Mouse (Mus musculus) embryonic facial prominence, embryonic 10.5 days (tissue): ENCODE data around the gene Prkar1a. TPM values are rescaled to one million over a fixed set of nuclear protein-coding genes. Genes with fewer than 3 reads are reported as not detected.
A peak's percentile ranks its signal among the peaks of the same experiment; 100 is the strongest.
"Not testable (repeated sequence)": the region's sequence is repeated elsewhere in the genome, so short reads cannot be mapped to it uniquely, and the experiment has no call there.

ENCODE experiments used
- DNase-seq: peaks from one replicate; pipeline ENCODE4 v3.0.0-alpha.2; 2017; ENCODE audit warnings: low spot score
- H3K27ac ChIP-seq: fragments of 300-500 bp; sonication (generic); replicated peaks from 2 replicates; pipeline ENCODE4 v1.5.1; 2016; ENCODE audit warnings: mild to moderate bottlenecking
- H3K27me3 ChIP-seq: fragments of 300-500 bp; sonication (generic); replicated peaks from 2 replicates; pipeline ENCODE4 v1.6.1; 2016; ENCODE audit warnings: low read depth, mild to moderate bottlenecking; ENCODE audit not compliant: poor library complexity, severe bottlenecking
- H3K36me3 ChIP-seq: fragments of 300-500 bp; sonication (generic); replicated peaks from 2 replicates; pipeline ENCODE4 v1.6.1; 2016; ENCODE audit warnings: mild to moderate bottlenecking, moderate library complexity
- H3K4me1 ChIP-seq: fragments of 300-500 bp; sonication (generic); 2 replicates; pipeline ENCODE4 v1.6.1; 2016
- H3K4me3 ChIP-seq: fragments of 300-500 bp; sonication (generic); 2 replicates; pipeline ENCODE4 v1.5.1; 2016; ENCODE audit warnings: mild to moderate bottlenecking, moderate library complexity
- H3K9me3 ChIP-seq: fragments of 300-500 bp; sonication (generic); 2 replicates; pipeline ENCODE4 v1.6.1; 2016; ENCODE audit warnings: mild to moderate bottlenecking
- WGBS: fragments of 180-500 bp; shearing (Covaris S2); methylation state at CpG from one replicate; pipeline ENCODE4 v1.1.7; 2016; 5-methylcytosine and 5-hydroxymethylcytosine counted together
- polyA plus RNA-seq: library from polyadenylated mRNA; unstranded; fragments of >200 nt; fragmentation: Nextera tagmentation; extraction: Ambion mirVana; gene quantifications from 2 replicates; pipeline ENCODE4 v1.2.1, GENCODE M21; 2016

The Prkar1a gene
- polyA plus RNA-seq, 1 experiment from 2014 or later = 349 TPM

- Histone ChIP-seq H3K27me3 (no peaks in the 10 kb centered on the region), H3K36me3 (peaks cover 29% of the 10 kb centered on the region), H3K27ac (peak overlapping the region; percentile 99), H3K4me1 (peaks cover 43% of the 10 kb centered on the region), H3K9me3 (no peaks in the 10 kb centered on the region), H3K4me3 (peak overlapping the region; percentile 98)
- peak; percentile 95 for DNase-seq
- WGBS = under 1% methylated on average over 90 of the region's 90 CpGs
These were observed 1.8 kb downstream of the Prkar1a start for GRCm38 (mm10) chr11:109650788-109651565.

- no peak for DNase-seq
- WGBS = under 1% methylated on average over 21 of the region's 21 CpGs
- H3K27me3 ChIP-seq = no peaks in the 10 kb centered on the region
- H3K4me3 ChIP-seq = peak overlapping the region; percentile 98
- peaks cover 35% of the 10 kb centered on the region for H3K36me3 ChIP-seq
- H3K9me3 ChIP-seq = no peaks in the 10 kb centered on the region
- H3K27ac ChIP-seq = peak overlapping the region; percentile 99
- peaks cover 44% of the 10 kb centered on the region for H3K4me1 ChIP-seq
These were observed 2.4 kb downstream of the Prkar1a start for GRCm38 (mm10) chr11:109651566-109652024.

- Histone ChIP-seq H3K4me3 (peak overlapping the region; percentile 98), H3K4me1 (peaks cover 45% of the 10 kb centered on the region), H3K27me3 (no peaks in the 10 kb centered on the region), H3K27ac (no peak overlapping the region), H3K36me3 (peaks cover 44% of the 10 kb centered on the region), H3K9me3 (no peaks in the 10 kb centered on the region)
- WGBS = 71% methylated on average over 6 of the region's 6 CpGs
- DNase-seq = no peak
These were observed 3.3 kb downstream of the Prkar1a start for GRCm38 (mm10) chr11:109652505-109652904.

- H3K36me3 ChIP-seq = peaks cover 50% of the 10 kb centered on the region
- H3K9me3 ChIP-seq = no peaks in the 10 kb centered on the region
- peak overlapping the region; percentile 98; the same call in 1 of the 2 replicates for H3K4me3 ChIP-seq
- H3K27me3 ChIP-seq = no peaks in the 10 kb centered on the region
- WGBS = 79% methylated on average over 8 of the region's 8 CpGs
- H3K27ac ChIP-seq = no peak overlapping the region
- peaks cover 45% of the 10 kb centered on the region for H3K4me1 ChIP-seq
- DNase-seq = no peak
These were observed 4.0 kb downstream of the Prkar1a start for GRCm38 (mm10) chr11:109653201-109653600.

GRCm38 (mm10) chr11:109654581-109654980 lies 5.4 kb downstream of the Prkar1a start:
- H3K4me3 ChIP-seq = no peak overlapping the region
- DNase-seq = no peak
- peaks cover 62% of the 10 kb centered on the region for H3K36me3 ChIP-seq
- H3K27ac ChIP-seq = no peak overlapping the region
- WGBS = 94% methylated on average over 6 of the region's 6 CpGs
- H3K27me3 ChIP-seq = no peaks in the 10 kb centered on the region
- peaks cover 32% of the 10 kb centered on the region for H3K4me1 ChIP-seq
- no peaks in the 10 kb centered on the region for H3K9me3 ChIP-seq

GRCm38 (mm10) chr11:109656232-109656631 lies 7.0 kb downstream of the Prkar1a start:
- H3K4me3 ChIP-seq = no peak overlapping the region
- H3K9me3 ChIP-seq = no peaks in the 10 kb centered on the region
- no peaks in the 10 kb centered on the region for H3K27me3 ChIP-seq
- 94% methylated on average over 7 of the region's 7 CpGs for WGBS
- no peak overlapping the region for H3K27ac ChIP-seq
- no peak for DNase-seq
- peaks cover 79% of the 10 kb centered on the region for H3K36me3 ChIP-seq
- H3K4me1 ChIP-seq = peaks cover 25% of the 10 kb centered on the region

GRCm38 (mm10) chr11:109660526-109660925 lies 11.3 kb downstream of the Prkar1a start:
- H3K4me1 ChIP-seq, DNase-seq, H3K4me3 ChIP-seq, H3K27ac ChIP-seq, H3K27me3 ChIP-seq, H3K9me3 ChIP-seq: not testable (repeated sequence)
- 94% methylated on average over 8 of the region's 8 CpGs for WGBS
- peaks cover 97% of the 10 kb centered on the region for H3K36me3 ChIP-seq

GRCm38 (mm10) chr11:109664293-109664692 lies 15.1 kb downstream of the Prkar1a start:
- Histone ChIP-seq H3K27me3 (no peaks in the 10 kb centered on the region), H3K4me1 (no peaks in the 10 kb centered on the region), H3K36me3 (peaks cover 98% of the 10 kb centered on the region), H3K9me3 (no peaks in the 10 kb centered on the region), H3K27ac (no peak overlapping the region), H3K4me3 (no peak overlapping the region)
- no peak for DNase-seq
- WGBS = 92% methylated on average over 13 of the region's 13 CpGs

- H3K36me3 ChIP-seq = peaks cover 97% of the 10 kb centered on the region
- H3K4me1 ChIP-seq = no peaks in the 10 kb centered on the region
- 90% methylated on average over 6 of the region's 6 CpGs for WGBS
- DNase-seq = no peak
- no peaks in the 10 kb centered on the region for H3K9me3 ChIP-seq
- no peaks in the 10 kb centered on the region for H3K27me3 ChIP-seq
- no peak overlapping the region for H3K27ac ChIP-seq
- no peak overlapping the region for H3K4me3 ChIP-seq
These were observed 16.2 kb downstream of the Prkar1a start for GRCm38 (mm10) chr11:109665424-109665823.

- H3K4me1 ChIP-seq = no peaks in the 10 kb centered on the region
- no peak overlapping the region for H3K27ac ChIP-seq
- 95% methylated on average over 13 of the region's 13 CpGs for WGBS
- no peaks in the 10 kb centered on the region for H3K9me3 ChIP-seq
- no peak for DNase-seq
- no peaks in the 10 kb centered on the region for H3K27me3 ChIP-seq
- H3K4me3 ChIP-seq = no peak overlapping the region
- H3K36me3 ChIP-seq = peaks cover 91% of the 10 kb centered on the region
These were observed 17.2 kb downstream of the Prkar1a start for GRCm38 (mm10) chr11:109666411-109666810.

- WGBS = 94% methylated on average over 19 of the region's 19 CpGs
- H3K27ac ChIP-seq = no peak overlapping the region
- peaks cover 82% of the 10 kb centered on the region for H3K36me3 ChIP-seq
- no peaks in the 10 kb centered on the region for H3K27me3 ChIP-seq
- H3K4me3 ChIP-seq = no peak overlapping the region
- H3K4me1 ChIP-seq = no peaks in the 10 kb centered on the region
- DNase-seq = no peak
- no peaks in the 10 kb centered on the region for H3K9me3 ChIP-seq
These were observed 18.2 kb downstream of the Prkar1a start for GRCm38 (mm10) chr11:109667371-109667770.

- H3K27ac ChIP-seq = no peak overlapping the region
- no peak for DNase-seq
- no peaks in the 10 kb centered on the region for H3K9me3 ChIP-seq
- WGBS = 84% methylated on average over 8 of the region's 8 CpGs
- H3K4me3 ChIP-seq = no peak overlapping the region
- no peaks in the 10 kb centered on the region for H3K27me3 ChIP-seq
- H3K36me3 ChIP-seq = peaks cover 73% of the 10 kb centered on the region
- H3K4me1 ChIP-seq = no peaks in the 10 kb centered on the region
These were observed 19.0 kb downstream of the Prkar1a start for GRCm38 (mm10) chr11:109668115-109668725.
